ENCODE assay signal across 24 mouse cellular contexts in genomic region chr14:100488837-100489236, GRCm38 (mm10).
DNase-seq lines count a peak whose midpoint lies in the region; ATAC-seq and TF ChIP-seq lines count a peak whose summit lies in the region.
"Had no signal": no experiment of that assay in that cellular context is flagged by ENCODE, and none has a peak within 500 bp of the region (broad histone marks: within the 10 kb centered on the region; RNA-seq: fewer than 3 reads in every experiment).

No protein-coding gene starts in this region.

- H3K4me1 ChIP-seq in embryonic fibroblast, embryonic 13.5 days (ENCODE audit: control insufficient read depth, insufficient read depth, low read length), result no peaks in the 10 kb centered on the region
- H3K4me1 ChIP-seq in hindbrain, embryonic 14.5 days (replicated peaks; ENCODE audit: control insufficient read depth, insufficient read depth, low read length), result no peaks in the 10 kb centered on the region
- H3K4me1 ChIP-seq: embryonic facial prominence, embryonic 12.5 days; heart, embryonic 10.5 days; heart, embryonic 13.5 days; hindbrain, embryonic 15.5 days had no signal

- H3K4me3 ChIP-seq in embryonic fibroblast, embryonic 13.5 days (ENCODE audit: insufficient read depth, low read length), result no peak overlapping the region
- H3K4me3 ChIP-seq in hindbrain, embryonic 14.5 days (replicated peaks; ENCODE audit: low read length), result no peak overlapping the region
- H3K4me3 ChIP-seq: embryonic facial prominence, embryonic 12.5 days; heart, adult 2 months; heart, embryonic 10.5 days; heart, embryonic 13.5 days; hindbrain, embryonic 15.5 days had no signal

- H3K9me3 ChIP-seq in hindbrain, embryonic 14.5 days (ENCODE audit: control insufficient read depth, low read length), result no peaks in the 10 kb centered on the region
- H3K9me3 ChIP-seq: embryonic facial prominence, embryonic 12.5 days; heart, embryonic 10.5 days; heart, embryonic 13.5 days; hindbrain, embryonic 15.5 days had no signal

- no peaks in the 10 kb centered on the region for H3K36me3 ChIP-seq in hindbrain, embryonic 14.5 days (replicated peaks; ENCODE audit: control insufficient read depth, insufficient read depth)
- H3K36me3 ChIP-seq: embryonic facial prominence, embryonic 12.5 days; heart, embryonic 10.5 days; heart, embryonic 13.5 days; hindbrain, embryonic 15.5 days had no signal

- no peak for TF ChIP-seq POLR2A in embryonic fibroblast, embryonic 13.5 days (IDR thresholded peaks at IDR 0.05; ENCODE audit: low read depth, low read length)

- no peak overlapping the region for H3K4me2 ChIP-seq in hindbrain, embryonic 14.5 days (replicated peaks)
- H3K4me2 ChIP-seq: embryonic facial prominence, embryonic 12.5 days; heart, embryonic 13.5 days; hindbrain, embryonic 15.5 days had no signal

- H3K27ac ChIP-seq in embryonic fibroblast, embryonic 13.5 days (ENCODE audit: insufficient read depth, low read length), result peak overlapping the region; percentile 27; the same call in 1 of the 2 replicates
- H3K27ac ChIP-seq in hindbrain, embryonic 14.5 days, result no peak overlapping the region
- H3K27ac ChIP-seq: embryonic facial prominence, embryonic 12.5 days; heart, adult 2 months; heart, embryonic 10.5 days; heart, embryonic 13.5 days; hindbrain, embryonic 15.5 days had no signal

- H3K27me3 ChIP-seq in hindbrain, embryonic 14.5 days (ENCODE audit: control insufficient read depth, insufficient read depth, low read length), result no peaks in the 10 kb centered on the region
- H3K27me3 ChIP-seq: embryonic facial prominence, embryonic 12.5 days; heart, embryonic 13.5 days; hindbrain, embryonic 15.5 days had no signal

- no peak overlapping the region for H3K9ac ChIP-seq in hindbrain, embryonic 14.5 days
- H3K9ac ChIP-seq: embryonic facial prominence, embryonic 12.5 days; forebrain, postnatal 0 days; heart, embryonic 13.5 days; hindbrain, embryonic 15.5 days had no signal

- no peak for DNase-seq in frontal cortex, postnatal 14 days (ENCODE audit: low spot score in 2 of 2)
- DNase-seq in right cerebral cortex, adult 18-20 months, result peak; percentile 38
- no peak for DNase-seq in right cerebral cortex, postnatal 25 days
- no peak for DNase-seq in c-Kit-positive CD71-positive TER-119-positive erythroid progenitor cells, embryonic 14.5 days (ENCODE audit: low spot score)
- DNase-seq in hindbrain, embryonic 14.5 days (ENCODE audit: low spot score), result no peak
- DNase-seq: adrenal gland, postnatal 14 days; cerebellum, adult 18-20 months; cerebellum, adult 9-10 months; cerebellum, postnatal 14 days; forebrain, postnatal 0 days; gastrocnemius, postnatal 10 days; gastrocnemius, postnatal 36 days; heart, adult 2 months; heart, postnatal 14 days; heart, postnatal 4 days had no signal

- no peak for TF ChIP-seq CTCF in embryonic fibroblast, embryonic 13.5 days (IDR thresholded peaks at IDR 0.05; ENCODE audit: borderline replicate concordance, insufficient read depth, low read length)

- 94% methylated on average over 7 of the region's 7 CpGs for WGBS in hindbrain, embryonic 14.5 days

- ATAC-seq in frontal cortex, adult (ENCODE audit: low TSS enrichment), result peak; percentile 82
- ATAC-seq in hindbrain, embryonic 14.5 days (ENCODE audit: low FRiP score), result no peak
- ATAC-seq: CD4-positive, CD25-positive, alpha-beta regulatory T cell, adult 4 months; forebrain, embryonic 14.5 days; forebrain, postnatal 0 days; intestine, postnatal 0 days had no signal
